Mouse (Mus musculus) ES-E14 (cell line): ENCODE data around the gene Gm45015. TPM values are rescaled to one million over a fixed set of nuclear protein-coding genes. Genes with fewer than 3 reads are reported as not detected.

Experiments used
- DNase-seq: peaks from one replicate; pipeline ENCODE4 v3.0.0-alpha.2; 2013; ENCODE audit warnings: low read depth, low spot score
- H3K27ac ChIP-seq: 2 replicates; pipeline ENCODE4 v1.5.1; 2012; ENCODE audit warnings: low read depth, mild to moderate bottlenecking, low read length, moderate library complexity, mixed read lengths; ENCODE audit not compliant: poor library complexity, insufficient read depth, severe bottlenecking
- H3K36me3 ChIP-seq: 2 replicates; pipeline ENCODE4 v1.6.1; 2012; ENCODE audit warnings: mild to moderate bottlenecking, low read length, moderate library complexity, mixed read lengths; ENCODE audit not compliant: control insufficient read depth, poor library complexity, insufficient read depth, severe bottlenecking
- H3K4me1 ChIP-seq, 2 experiments: fragments of 150-350 bp in 1 of 2; sonication (generic) in 1 of 2; 2 replicates each; pipeline ENCODE4 v1.6.1; 2012; ENCODE audit warnings: low read length in 2 of 2, mild to moderate bottlenecking in 1 of 2, mixed read lengths in 1 of 2; ENCODE audit not compliant: control insufficient read depth in 2 of 2, insufficient read depth in 2 of 2, poor library complexity in 1 of 2
- H3K4me3 ChIP-seq, 2 experiments: fragments of 150-350 bp in 1 of 2; sonication (generic) in 1 of 2; 2 replicates each; pipeline ENCODE4 v1.5.1; 2012; ENCODE audit warnings: low read length in 2 of 2, low read depth in 1 of 2, mild to moderate bottlenecking in 1 of 2, mixed read lengths in 1 of 2; ENCODE audit not compliant: insufficient read depth in 1 of 2, poor library complexity in 1 of 2, severe bottlenecking in 1 of 2
- H3K9ac ChIP-seq: 2 replicates; pipeline ENCODE4 v1.6.1; 2012; ENCODE audit warnings: low read depth, mild to moderate bottlenecking, low read length, mixed read lengths; ENCODE audit not compliant: poor library complexity, insufficient read depth, severe bottlenecking
- H3K9me3 ChIP-seq: fragments of 150-350 bp; sonication (generic); 2 replicates; pipeline ENCODE4 v1.6.1; 2012; ENCODE audit warnings: low read depth, mild to moderate bottlenecking, low read length; ENCODE audit not compliant: control insufficient read depth, insufficient read depth
- CHD2 ChIP-seq: IDR thresholded peaks from 2 replicates; pipeline ENCODE4 v1.6.1; 2014; ENCODE audit warnings: mild to moderate bottlenecking, low read depth, low read length, inconsistent platforms
- HCFC1 ChIP-seq: IDR thresholded peaks from 2 replicates; pipeline ENCODE4 v1.6.1; 2012; ENCODE audit warnings: low read length, inconsistent platforms, borderline replicate concordance; ENCODE audit not compliant: insufficient read depth
- MAFK ChIP-seq: IDR thresholded peaks from 2 replicates; pipeline ENCODE4 v1.6.1; 2014; ENCODE audit warnings: mild to moderate bottlenecking, low read depth, low read length, inconsistent platforms; ENCODE audit not compliant: insufficient read depth
- ZC3H11A ChIP-seq: IDR thresholded peaks from 2 replicates; pipeline ENCODE4 v1.6.1; 2012; ENCODE audit warnings: low read depth, mild to moderate bottlenecking, inconsistent platforms, low read length, borderline replicate concordance
- ZNF384 ChIP-seq: IDR thresholded peaks from 2 replicates; pipeline ENCODE4 v1.6.1; 2012; ENCODE audit warnings: low read depth, low read length, inconsistent platforms
- in situ Hi-C, 2 experiments: fragments of 600-800 bp; cut with MboI; formaldehyde crosslinking; loops; one replicate each; pipeline ENCODE4 v1.15.1; 2025; ENCODE audit warnings: low sequenced_read_pairs in 2 of 2, inconsistent platforms in 1 of 2; ENCODE audit not compliant: unreplicated experiment in 2 of 2
- total RNA-seq: library from RNA; depleted of rRNA; stranded (reverse); fragments of 300-350 nt; gene quantifications from 2 replicates; pipeline ENCODE4 v1.2.3, GENCODE M21; 2012; rRNA removed

The Gm45015 gene
- not detected in 2 replicates for total RNA-seq

- Histone ChIP-seq H3K4me3 (no peak within 1 kb of the TSS), H3K4me1 (no peaks in the 10 kb centered on the region), H3K36me3 (no peaks in the 10 kb centered on the region), H3K9ac (no peak within 1 kb of the TSS), H3K9me3 (no peaks in the 10 kb centered on the region), H3K27ac (no peak within 1 kb of the TSS)
- no peak for DNase-seq
- TF ChIP-seq MAFK (no peak), HCFC1 (no peak), ZNF384 (no peak), CHD2 (no peak), ZC3H11A (no peak)
- in situ Hi-C loops = no loop called here
These were observed at the start of gene Gm45015 for GRCm38 (mm10) chrX:73336740-73337139. TSS of gene Gm45015 (minus strand) at chrX:73336840.

- H3K4me3 ChIP-seq = no peak overlapping the region
- no peaks in the 10 kb centered on the region for H3K36me3 ChIP-seq
- H3K9ac ChIP-seq = no peak overlapping the region
- TF ChIP-seq ZC3H11A (no peak), ZNF384 (no peak), CHD2 (no peak), HCFC1 (no peak), MAFK (no peak)
- H3K9me3 ChIP-seq = no peaks in the 10 kb centered on the region
- no peak overlapping the region for H3K27ac ChIP-seq
- no peaks in the 10 kb centered on the region for H3K4me1 ChIP-seq
- in situ Hi-C loops = no loop called here
- DNase-seq = no peak
These were observed 48.3 kb upstream of the Gm45015 start for GRCm38 (mm10) chrX:73384924-73385323.

GRCm38 (mm10) chrX:73384419-73384818 lies 47.8 kb upstream of the Gm45015 start:
- no peak for TF ChIP-seq CHD2
- TF ChIP-seq ZNF384 = no peak
- TF ChIP-seq MAFK = no peak
- no peak for TF ChIP-seq ZC3H11A
- TF ChIP-seq HCFC1 = no peak
- in situ Hi-C loops = no loop called here
- Histone ChIP-seq H3K4me3 (no peak overlapping the region), H3K36me3 (no peaks in the 10 kb centered on the region), H3K4me1 (no peaks in the 10 kb centered on the region), H3K9ac (no peak overlapping the region), H3K9me3 (no peaks in the 10 kb centered on the region), H3K27ac (no peak overlapping the region)
- no peak for DNase-seq

GRCm38 (mm10) chrX:73363291-73363690 lies 26.7 kb upstream of the Gm45015 start:
- no peaks in the 10 kb centered on the region for H3K9me3 ChIP-seq
- H3K27ac ChIP-seq = no peak overlapping the region
- no peak overlapping the region for H3K9ac ChIP-seq
- in situ Hi-C loops = no loop called here
- no peak for DNase-seq
- no peaks in the 10 kb centered on the region for H3K36me3 ChIP-seq
- H3K4me3 ChIP-seq = no peak overlapping the region
- no peak for TF ChIP-seq CHD2
- no peak for TF ChIP-seq HCFC1
- TF ChIP-seq MAFK = no peak
- TF ChIP-seq ZC3H11A = no peak
- TF ChIP-seq ZNF384 = no peak
- H3K4me1 ChIP-seq = no peaks in the 10 kb centered on the region

- in situ Hi-C loops = no loop called here
- Histone ChIP-seq H3K9me3 (no peaks in the 10 kb centered on the region), H3K4me3 (no peak overlapping the region), H3K4me1 (no peaks in the 10 kb centered on the region), H3K9ac (no peak overlapping the region), H3K27ac (no peak overlapping the region), H3K36me3 (peaks cover 25% of the 10 kb centered on the region)
- DNase-seq = no peak
- TF ChIP-seq HCFC1 (no peak), ZNF384 (no peak), CHD2 (no peak), MAFK (no peak), ZC3H11A (no peak)
These were observed 20.1 kb upstream of the Gm45015 start for GRCm38 (mm10) chrX:73356719-73357118.
